Mouse (Mus musculus): ENCODE data around the gene Riox1.
"Not testable (repeated sequence)": the region's sequence is repeated elsewhere in the genome, so short reads cannot be mapped to it uniquely, and the experiment has no call there.

Gene Riox1

DNA sequence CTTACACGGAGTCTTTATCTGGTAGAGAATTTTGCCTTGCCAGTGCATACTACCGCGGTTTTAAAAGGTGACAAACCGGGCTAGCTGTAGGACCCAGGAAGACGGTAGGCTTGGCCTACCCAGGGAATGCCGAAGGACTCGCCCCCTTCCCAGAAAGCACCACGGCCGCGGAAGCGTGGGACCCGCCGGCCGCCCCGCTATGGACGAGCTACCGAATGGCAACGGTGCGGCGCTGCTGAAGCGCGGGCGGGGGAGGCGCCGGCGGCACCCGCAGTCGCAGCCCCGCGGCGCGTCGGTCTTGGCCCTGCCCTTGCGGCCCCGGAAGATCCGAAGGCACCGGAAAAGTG is at the start of gene Riox1:
Gene Riox1, plus strand, starts transcription at position 116 of the 347 bp plus-strand sequence.
- peak; percentile 59 for DNase-seq (ENCODE audit: low spot score)

DNA sequence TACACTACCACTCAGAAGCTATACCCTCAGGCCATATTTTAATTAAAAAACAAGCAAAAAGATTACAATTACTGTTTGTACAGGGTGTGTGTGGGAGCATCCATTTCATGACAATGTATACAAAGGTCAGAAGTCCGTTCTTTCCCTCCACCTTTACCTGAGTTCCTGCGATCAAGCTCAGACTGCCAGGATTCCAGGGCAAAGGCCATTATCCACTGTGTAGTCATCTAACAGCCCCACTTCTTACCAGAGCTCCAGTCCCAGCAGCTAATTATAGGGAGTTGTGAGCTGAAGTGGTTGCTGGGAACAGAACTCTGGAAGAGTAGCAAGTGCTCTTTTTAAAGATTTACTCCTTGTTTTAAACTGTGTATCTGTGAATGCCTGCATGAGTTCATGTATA is 40.0 kb upstream of the Riox1 start:
- DNase-seq (ENCODE audit: low spot score) = no peak

DNA sequence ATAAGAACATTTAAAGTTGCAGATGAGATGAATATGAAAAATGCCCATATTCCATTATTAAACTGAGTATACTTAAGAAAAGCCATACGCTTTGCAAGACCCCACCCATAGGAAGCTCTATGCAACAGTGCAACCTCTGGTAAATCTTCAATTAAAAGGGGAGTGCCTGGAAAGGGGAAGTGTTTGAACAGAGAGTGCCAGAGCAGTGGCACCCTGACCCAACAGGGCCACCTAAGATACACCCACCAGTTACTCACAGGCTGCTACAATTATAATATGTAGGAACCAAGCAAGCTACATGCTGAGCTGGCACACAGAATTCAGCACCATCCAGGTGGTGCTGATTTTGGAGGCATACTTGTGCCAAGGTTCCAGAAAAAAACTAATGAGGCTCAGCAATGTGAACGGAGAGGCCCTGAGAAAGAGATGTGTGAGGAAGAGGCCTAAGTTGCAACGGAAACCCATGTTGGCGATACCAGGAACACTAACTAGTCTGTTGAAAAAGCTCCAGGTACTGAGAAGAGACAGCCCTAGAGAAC is 36.1 kb upstream of the Riox1 start:
- DNase-seq (ENCODE audit: low spot score) = no peak

DNA sequence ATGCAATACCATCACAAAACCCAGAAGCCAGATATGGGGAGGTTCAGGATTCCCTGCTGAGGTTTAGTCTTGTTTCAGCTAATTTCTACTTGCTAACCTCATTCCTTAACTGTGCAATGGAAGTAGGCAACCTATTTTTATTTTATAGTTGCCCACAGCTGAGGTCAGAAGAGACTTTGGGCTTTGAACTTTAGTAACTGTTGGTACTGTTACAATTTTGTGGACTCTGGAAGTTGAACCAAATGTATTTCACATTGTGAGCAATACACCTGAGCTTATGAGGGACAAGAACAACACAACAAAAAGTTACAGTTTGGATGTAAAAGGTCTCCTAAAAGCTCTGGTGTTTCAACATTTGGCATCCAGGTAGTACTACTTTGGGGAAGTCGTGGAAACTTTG is 35.6 kb upstream of the Riox1 start:
- DNase-seq (ENCODE audit: low spot score) = no peak

DNA sequence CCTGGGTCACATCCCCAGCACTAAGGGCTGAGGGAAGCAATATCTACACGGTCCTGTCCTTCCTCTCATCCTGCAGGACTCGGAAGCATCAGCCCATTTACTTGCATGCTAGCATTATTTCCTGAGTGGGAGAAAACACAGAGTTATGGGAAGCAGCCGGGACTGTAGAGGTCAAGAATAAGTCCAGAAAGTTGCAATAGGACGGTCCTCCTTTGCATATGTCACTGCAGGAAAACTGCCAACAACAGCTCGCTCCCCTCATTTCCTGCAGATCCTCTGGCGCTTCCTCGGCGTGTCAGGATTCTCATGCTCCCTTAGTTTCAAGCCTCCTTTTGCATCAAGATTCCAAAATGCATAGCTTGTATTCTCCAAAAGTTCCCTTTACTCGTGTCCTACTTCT is 33.5 kb upstream of the Riox1 start:
- no peak for DNase-seq (ENCODE audit: low spot score)

DNA sequence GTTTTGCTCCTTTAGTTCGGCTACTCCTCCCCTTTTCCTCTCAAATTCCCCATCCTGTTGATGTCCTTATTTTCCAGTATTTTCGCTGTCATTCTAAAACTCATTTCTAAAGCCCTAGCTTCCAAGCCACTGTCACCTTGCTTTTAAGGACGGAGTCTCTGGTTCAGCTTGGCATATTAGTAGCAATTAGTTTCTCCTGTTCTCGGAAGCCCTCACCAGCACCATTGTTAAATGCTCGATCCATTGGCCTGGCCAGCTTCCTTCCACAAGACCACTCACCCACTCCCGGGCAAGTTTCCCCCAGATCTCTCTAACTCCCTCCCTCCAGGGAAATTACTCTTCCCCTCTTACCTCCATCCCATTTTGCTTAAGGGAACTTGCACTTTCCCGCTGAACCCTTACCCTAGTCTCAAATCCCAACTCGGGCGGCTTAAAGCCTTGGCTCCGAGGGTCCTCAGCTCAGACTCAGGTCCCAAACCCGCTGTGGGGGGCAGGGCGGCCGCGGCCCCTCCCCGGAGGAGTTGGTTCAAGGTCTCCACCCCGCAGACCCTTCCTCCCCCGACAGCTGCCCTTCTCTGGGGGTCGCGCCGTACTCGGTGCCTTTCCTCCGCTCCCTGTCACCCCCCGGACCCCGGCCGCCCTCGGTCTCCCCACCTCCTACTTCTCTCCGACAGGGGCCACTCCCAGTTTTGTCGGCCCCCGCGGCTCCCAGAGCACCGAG is 29.5 kb upstream of the Riox1 start:
- no peak for DNase-seq (ENCODE audit: low spot score)

DNA sequence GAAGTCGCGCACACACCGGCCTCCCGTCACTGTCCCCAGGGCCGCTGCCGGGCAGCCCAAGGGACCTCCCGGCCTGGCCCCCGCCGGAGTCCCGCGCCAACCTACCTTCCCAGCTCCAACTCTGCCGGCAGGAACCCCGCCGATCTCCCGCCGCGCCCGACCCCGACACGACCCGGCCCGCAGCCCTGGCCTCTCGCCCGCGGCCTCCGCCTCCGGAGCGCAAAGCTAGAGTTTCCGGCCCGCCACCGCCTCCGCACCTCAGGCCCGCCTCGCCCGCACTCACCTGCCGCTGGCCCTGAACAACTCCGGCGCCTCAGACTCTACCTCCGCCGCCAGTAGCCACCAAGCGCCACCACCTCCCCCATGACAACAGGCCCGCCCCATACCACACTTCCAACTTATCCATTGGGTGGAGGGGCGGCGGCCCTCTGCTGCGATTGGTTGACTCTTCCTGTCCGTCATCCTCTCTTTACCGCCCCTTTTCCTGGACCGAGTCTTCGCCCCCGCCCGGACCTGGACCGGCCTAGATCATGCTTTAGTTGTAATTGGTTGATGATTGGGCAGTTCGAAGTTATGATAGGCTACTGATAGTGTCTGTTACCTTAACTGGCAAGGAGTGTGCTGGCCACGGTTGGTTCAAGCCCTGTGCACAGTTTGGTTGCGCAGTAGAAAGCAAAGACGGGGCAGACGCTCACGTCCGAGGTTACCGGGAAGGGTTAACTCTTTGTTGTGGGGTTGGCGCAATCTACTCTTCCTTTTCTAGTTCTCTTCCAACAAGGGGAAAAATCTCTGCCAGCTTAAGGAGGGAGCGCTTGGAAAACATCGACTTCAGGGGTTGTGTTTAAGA is 28.6 kb upstream of the Riox1 start, which contains the start of gene Numb:
Gene Numb, minus strand, starts transcription at position 400 of the 847 bp plus-strand sequence.
- peak; percentile 97 for DNase-seq (ENCODE audit: low spot score)

DNA sequence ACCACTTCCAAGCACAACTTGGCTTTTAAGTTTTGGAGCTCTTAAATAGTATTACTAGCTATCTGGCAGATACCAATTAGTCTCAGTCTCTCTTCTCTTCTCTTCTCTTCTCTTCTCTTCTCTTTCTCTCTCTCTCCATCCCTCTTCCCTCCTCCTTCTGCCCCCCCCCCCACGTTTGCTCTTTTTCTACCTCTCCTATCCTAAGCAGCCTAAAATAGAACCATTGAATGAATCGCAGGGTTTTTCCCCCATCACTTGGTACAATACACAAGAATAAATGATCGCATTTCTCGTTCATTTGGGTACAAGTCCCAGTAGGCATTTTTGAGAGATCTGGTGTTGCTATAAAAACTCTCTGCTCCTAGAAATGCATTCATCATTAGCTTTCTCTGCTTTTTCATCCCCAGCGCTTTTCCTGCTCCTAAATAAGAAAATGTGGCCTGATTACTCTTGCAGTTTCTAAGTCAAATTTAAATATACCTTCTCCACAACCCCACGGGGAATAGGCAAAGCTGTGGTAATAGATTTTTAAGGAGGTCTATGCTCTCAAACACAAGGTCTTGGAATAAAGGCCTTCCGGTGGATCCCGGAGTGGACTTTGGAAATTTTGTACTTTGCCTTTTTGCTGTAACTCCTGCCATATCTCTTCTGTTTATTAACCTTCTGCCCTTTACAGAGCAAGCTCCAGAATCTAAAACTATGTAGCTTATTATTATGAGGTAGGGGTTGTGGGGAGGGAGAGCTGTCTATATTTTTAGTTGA is 27.5 kb upstream of the Riox1 start:
- DNase-seq (ENCODE audit: low spot score) = no peak

DNA sequence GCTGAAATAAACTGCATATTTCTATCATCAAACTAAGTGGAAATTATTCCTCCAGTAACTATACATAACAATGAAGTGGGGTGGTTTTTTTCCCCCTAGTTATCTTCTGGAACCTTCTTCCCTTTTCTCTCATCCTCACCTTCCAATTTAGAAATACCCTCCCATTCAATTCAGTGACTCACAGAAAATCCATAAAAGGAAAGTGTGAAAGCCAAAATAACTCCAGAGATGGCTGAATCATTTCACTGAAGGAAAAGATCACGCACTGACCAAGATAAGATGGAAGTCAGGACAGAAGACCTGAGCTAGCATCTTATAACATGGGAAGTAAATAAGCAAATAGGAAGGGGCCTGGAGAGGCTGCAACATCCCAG is 26.9 kb upstream of the Riox1 start:
- no peak for DNase-seq (ENCODE audit: low spot score)

DNA sequence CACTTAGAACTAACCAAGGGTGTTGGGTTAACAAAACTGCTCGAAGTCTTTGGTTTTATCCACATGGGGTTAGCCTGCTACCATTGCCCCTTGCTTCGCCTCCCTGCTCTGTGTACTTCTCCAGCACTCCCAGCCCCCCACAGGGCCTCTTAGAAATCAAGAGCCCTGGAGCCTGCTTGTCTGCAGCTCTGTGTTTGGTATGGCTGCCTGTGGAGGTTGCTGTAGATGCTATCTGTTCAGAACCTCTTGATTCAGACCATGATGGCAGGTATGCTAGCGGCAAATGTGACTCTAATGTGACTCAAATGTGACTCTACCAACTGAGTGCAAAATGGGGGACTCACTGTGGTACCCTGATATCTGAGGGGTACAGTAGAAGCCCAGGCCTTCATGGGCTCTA is 26.1 kb upstream of the Riox1 start:
- DNase-seq (ENCODE audit: low spot score) = no peak

DNA sequence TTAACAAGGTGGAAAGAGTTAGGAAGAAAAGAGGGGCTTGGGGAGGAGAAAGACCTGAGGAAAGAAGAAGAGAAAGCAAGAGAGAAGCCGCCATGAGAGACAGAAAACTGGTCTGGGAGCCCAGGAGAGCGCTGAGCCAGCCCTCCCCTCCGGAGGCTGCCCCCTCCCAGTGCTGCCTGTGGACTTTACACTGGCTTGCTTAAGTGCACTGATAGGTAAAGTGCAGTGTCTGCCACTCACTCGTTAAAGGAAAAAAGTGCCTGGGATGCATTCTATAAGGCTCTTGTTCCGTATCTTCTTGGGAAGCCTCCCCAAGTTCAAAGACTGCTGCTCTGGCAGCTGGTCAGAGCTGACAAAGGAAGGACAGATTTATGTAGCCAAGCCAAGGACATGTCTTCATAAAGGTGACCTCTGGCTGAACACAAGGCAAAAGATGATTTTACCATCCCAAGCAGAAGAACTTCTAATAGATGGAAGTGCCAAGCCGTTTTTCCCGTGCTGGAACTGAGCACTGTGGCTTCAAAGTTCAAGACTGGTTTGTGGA is 25.2 kb upstream of the Riox1 start:
- no peak for DNase-seq (ENCODE audit: low spot score)

DNA sequence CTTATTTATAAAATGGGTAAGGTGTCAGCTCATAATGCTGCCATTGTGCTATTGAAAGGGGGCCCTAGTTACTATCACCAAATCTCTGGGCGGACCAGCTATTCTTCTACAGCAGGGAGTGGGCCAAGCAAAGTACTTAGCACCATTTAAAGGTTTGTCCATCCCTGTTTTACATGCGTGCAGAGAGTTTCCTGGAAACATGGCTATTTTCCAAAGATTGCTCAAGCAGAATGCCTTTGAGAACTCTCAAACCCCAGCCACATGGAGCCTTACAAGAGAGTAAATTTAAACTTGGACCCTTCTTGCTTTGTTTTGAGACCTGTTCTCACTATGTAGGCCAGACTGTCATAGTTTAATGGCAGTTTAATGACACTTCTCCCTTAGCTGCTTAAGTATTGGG is 24.3 kb upstream of the Riox1 start:
- DNase-seq (ENCODE audit: low spot score) = no peak

DNA sequence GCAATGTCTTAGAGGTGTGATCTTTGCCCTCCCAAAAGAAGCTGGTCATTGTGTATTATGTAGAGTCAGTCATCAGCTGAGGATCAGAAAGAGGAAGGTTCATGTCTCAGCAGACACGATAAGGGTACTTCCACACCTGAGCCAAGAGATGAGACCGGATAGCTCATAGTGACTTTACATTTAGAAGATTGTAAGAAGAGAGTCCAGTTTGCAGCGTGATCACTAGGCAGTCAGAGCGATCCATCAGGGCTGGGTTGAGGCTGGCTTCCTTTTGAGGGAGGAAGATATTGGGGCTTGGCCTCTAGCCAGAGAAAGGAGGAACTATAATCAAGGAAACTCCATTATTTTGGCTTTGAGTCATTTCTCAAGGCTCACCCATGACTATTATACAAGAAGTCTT is 22.7 kb upstream of the Riox1 start:
- DNase-seq (ENCODE audit: low spot score) = no peak

DNA sequence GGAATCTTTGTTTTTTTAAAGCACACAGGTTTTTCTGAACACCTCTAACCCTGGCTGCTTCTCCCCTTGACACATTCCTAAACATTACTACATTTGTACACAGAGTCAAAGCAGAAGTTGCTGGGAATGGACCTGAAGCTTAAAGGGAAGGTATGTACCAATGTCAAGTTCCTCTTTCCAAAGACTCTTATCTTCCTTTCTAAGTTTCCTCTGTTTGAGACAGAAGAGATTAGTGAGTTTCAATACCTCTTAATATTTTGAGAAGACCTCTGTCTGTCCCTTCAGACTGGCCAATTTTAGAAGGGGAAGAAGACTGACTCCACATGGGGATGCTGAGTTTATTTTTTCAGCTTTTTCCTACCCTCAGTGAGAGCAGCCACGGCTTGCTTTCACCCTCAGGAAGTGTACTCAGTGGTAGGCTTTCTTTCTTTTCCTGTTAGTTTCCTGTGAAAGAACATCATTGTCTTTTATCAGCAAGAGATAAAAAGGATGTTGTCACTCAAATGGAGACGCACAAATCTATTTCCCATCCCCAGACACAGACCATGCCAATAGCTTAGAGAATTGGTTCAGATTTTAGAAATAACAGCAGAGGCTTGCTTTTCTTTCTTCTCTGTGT is 21.1 kb upstream of the Riox1 start:
- no peak for DNase-seq (ENCODE audit: low spot score)

DNA sequence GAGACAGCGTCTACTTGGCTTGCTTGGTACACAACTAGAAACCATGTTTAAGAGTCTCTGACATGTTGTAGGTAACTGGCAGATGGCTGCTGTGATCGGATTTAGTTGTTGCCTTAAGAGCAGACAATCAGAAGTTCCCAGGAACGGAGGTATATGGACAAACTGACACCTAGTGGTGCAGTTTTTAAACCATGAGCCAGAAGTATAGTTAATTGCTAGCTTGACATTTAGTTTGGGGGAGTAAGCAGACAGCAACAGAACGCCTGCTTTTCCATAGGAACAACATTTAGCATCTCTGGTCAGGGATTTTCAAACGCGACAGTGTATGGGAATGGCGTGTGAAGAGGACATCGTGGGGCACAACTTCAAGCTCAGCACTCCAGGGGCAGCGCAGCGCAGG is 12.8 kb upstream of the Riox1 start:
- no peak for DNase-seq (ENCODE audit: low spot score)

DNA sequence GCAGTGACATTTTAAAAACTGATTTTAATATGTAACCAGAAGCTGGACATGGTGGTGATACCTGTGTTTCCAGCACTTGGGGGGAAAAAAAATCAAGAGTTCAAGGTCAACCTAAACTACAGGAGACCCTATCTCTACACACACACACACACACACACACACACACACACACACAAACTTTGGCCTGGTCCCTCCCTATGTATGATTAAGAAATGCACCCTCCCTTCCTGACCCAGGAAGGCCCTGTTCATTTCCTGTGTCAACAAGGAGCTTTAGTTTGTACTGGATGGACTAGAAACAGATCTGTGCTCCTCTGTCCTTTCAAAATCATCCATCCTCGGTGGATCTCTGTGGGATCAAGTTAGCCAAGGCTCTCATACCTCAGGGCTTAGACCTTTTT is 11.8 kb upstream of the Riox1 start:
- not testable (repeated sequence) for DNase-seq (ENCODE audit: low spot score)

DNA sequence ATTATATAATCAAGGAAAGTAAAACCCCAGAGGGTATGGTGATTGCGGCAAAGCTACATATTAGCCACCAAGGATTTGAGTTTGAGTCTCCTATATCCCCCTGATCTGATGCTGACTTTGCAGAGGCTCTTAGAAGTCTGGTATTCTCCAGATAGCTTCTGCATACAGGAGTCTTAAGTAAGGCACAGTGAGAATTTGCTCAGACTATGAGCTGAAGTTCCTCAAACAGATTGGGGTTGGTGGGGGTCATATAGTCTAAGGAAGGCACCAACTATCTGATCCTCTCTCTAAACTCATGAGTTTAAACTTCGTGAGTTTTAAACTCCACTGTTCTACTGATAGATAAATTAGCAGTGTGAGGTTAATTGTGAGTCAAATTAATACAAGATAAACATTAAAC is 11.1 kb upstream of the Riox1 start:
- no peak for DNase-seq (ENCODE audit: low spot score)

DNA sequence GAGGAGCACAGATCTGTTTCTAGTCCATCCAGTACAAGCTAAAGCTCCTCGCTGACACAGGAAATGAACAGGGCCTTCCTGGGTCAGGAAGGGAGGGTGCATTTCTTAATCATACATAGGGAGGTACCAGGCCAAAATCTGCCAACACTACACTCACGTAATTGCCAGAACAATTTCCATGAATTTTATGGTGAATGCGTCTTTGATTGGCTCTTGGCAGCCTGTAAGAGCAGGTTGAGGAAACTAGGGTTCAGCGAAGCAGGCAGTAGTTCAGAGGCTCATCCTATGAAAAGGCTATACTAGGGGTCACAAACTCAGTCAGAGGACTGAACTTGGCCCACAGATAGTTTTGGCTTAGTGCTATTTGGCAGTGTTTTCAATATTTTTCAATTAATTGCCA is 10.4 kb upstream of the Riox1 start:
- no peak for DNase-seq (ENCODE audit: low spot score)

DNA sequence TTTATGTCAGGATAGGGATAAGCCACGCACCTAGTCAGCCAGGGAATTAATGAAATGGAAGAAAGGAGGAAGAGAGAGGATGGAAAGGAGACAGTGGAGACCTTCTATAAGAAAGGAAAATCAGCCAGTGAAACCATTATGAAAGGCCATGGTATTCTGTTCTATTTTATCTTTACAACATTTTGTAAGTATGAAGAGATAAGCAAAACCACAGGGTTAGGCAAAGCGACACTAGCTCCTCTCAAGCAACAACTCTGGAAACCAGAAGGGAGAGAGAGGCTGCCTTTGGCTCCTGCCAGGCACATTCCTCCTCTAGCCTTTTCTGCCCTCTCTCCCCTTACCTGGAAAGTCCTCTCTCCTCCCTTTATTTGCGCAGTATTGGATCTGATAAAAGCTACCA is 8.5 kb upstream of the Riox1 start:
- DNase-seq (ENCODE audit: low spot score) = no peak

DNA sequence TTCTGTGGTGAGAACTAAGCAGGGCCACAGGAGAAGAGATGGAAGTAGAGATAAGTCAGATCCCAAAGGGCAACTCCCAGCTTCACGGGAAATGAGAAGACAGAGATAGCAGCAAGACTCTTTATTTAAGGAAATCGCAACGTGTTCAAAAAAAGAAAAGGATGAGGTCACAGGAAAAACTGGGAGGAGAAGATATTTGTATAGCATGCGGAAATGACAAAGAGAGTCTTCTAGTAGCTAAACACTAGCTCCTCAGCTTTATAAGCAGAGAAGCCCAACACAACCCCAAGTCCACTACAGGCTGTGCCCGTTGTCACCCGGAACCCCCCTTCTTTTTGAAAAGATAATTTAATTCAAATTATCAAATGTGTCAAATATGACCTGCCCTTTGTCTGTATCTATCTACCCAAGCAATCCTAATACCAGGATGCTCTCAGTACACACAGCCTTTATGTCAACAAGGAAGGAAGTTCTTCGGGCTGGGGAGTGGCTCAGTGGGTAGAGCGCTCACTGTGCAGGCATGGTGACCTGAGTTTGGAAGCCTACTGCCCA is 3.1 kb upstream of the Riox1 start:
- DNase-seq (ENCODE audit: low spot score) = no peak

DNA sequence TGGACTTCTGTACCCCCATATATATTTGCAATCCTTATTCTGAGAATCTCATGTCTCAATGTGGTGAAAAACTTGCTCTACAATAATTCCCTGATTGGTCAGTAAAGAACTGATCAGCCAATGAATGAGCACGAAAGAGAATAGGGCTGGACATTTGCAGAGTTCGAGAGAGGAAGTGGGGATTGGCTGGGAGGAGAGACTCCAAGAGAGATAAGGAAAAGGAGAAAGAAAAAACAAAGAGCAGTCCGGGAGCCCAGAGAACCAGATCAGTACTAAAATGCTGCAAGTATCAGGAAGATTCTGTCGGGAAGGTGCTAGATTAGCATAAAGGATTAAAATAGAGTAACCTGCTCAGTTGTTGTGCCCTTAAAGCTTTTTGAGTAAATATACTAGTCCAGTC is 1.4 kb upstream of the Riox1 start:
- no peak for DNase-seq (ENCODE audit: low spot score)
